Mouse (Mus musculus): ENCODE results near the gene Rbbp5.
A peak's percentile ranks its signal among the peaks of the same experiment; 100 is the strongest.
"Not testable (repeated sequence)": the region's sequence is repeated elsewhere in the genome, so short reads cannot be mapped to it uniquely, and the experiment has no call there.

Gene Rbbp5

GRCm38 (mm10) chr1:132476928-132477691, at the start of gene Rbbp5:
TSS of gene Rbbp5 (plus strand) at chr1:132477365.
- peak; percentile 76 for DNase-seq

DNA sequence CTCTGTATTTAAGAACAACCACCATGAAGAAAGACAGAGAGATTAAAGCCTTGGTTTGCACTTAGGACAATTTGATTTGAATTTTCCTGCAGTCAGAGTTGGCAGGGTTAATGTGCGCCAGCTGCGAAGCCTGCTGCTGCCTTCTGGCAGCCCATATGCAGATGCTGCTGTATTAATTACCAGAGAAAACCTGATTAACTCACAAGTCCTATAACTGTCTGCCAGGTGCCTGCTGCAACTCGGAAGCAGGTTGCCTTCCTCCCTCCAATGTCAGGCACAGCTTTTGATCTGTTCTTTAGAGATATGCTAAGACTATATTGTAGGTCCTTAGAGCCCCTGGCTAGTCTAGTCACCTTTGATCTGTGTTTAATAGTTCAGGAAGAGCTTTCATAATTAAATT, 46.3 kb upstream of the Rbbp5 start:
- peak; percentile 17 for DNase-seq

DNA sequence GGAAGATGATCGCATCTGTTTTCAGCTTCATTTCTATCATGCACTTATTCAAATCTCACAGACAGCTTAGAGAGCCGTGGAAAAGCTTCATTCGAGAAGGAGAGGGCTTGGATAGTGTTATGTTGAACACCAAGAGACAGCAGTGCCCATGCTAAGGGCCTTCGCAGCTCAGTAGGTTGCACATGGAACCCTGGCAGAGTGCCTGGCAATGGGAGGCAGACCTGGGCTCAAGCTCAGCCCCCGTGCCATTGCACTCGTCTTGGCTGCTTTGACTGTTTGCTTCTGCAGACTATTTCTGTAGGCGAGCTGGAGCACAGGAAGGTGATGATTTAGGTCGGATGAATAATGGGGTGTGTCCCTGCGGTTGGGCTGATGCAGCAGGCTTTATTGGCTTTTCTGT, 45.4 kb upstream of the Rbbp5 start:
- DNase-seq = peak; percentile 63

- DNase-seq = no peak
These were observed 43.8 kb upstream of the Rbbp5 start for GRCm38 (mm10) chr1:132433349-132433748.

GRCm38 (mm10) chr1:132434032-132434431, 43.1 kb upstream of the Rbbp5 start:
- DNase-seq = no peak

DNA sequence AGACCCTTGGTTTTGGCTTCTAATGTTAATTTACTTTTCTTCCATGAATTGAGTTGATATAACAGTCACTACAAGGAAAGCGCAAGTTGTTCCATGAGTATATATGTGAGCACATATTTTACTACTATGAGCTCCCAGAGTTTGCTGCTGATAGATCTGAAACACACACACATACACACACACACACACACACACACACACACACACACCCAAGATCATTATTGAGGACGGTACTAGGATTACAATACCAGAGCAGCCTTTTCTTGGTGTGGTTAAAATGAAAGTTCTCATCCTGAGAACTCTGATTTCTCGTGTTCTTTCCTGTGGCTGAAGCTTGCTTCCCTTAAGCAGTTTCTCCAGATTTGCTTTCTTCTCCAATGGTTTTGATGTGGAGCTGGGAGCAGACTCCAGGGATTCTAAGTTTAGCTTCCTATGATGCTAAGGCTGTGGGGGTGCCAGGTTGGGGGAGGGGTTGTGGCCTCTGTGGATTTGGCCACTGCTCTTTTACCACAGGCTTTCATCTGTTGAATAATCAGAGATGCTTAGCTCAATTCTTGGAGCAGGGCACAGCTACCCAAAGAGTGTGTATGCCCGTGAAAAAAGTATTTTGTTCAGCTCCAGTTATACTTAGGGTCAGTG, 40.7 kb upstream of the Rbbp5 start:
- DNase-seq = no peak

DNA sequence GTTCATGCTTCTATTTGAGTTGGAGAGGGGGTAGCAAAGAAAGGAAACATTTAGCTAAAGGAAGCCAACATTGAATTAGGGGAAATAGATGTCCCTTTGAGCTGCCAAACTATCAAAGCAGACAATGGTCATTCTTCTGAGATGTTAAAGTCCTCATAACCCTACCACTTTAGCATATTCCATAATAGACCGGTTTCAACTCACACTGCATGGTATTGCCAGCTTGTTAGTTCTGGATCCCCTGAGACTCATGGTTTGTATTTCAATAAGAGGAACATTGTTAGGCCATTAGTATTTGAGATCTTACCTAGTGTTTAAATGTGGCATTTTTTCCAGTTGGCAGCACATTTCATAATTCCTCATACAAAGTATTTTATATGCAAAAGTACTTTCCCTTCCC, 40.2 kb upstream of the Rbbp5 start:
- DNase-seq = no peak

GRCm38 (mm10) chr1:132437389-132437788, 39.8 kb upstream of the Rbbp5 start:
- no peak for DNase-seq

- DNase-seq = no peak
These were observed 36.2 kb upstream of the Rbbp5 start for GRCm38 (mm10) chr1:132440896-132441435.

GRCm38 (mm10) chr1:132449742-132450141, 27.4 kb upstream of the Rbbp5 start:
- no peak for DNase-seq

- no peak for DNase-seq
These were observed 12.5 kb upstream of the Rbbp5 start for GRCm38 (mm10) chr1:132464651-132465050.

DNA sequence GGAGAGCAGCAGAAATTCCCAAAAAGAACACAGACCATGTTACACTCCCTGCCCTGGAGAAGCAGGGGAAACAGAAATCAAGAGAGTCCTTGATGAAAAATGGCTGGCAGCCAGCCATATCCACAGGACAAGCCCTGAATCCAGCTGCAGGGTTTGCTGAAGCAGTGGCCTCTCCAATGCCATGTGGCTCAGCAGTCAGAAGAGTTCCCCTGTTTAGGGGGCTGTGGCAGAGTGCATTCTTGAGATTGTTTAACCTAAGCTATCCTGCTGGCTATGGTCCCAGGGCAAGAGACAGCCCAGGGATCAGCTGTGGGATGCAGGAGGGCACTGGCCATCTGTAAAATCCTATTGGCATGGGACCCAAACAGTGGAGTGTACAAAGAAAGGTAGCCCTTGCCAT, 8.2 kb upstream of the Rbbp5 start:
- no peak for DNase-seq

DNA sequence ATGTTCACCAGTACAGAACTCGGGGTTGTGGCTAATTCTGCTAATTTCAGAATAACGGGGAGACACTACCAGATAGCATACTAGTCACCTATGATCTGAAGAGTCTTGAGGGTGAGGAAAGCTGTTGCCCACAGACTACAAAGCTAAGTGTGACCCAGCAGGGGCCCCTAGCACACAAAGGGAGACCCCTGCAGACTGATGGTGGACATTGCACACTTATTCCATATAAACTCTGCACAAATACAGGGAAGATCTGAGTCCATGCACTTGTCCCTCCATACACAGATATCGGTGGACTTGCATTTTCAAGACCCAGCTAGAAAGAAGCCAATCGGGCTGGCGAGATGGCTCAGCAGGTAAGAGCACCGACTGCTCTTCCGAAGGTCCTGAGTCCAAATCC, 7.6 kb upstream of the Rbbp5 start:
- no peak for DNase-seq

- not testable (repeated sequence) for DNase-seq
These were observed 7.1 kb upstream of the Rbbp5 start for GRCm38 (mm10) chr1:132470031-132470430.

DNA sequence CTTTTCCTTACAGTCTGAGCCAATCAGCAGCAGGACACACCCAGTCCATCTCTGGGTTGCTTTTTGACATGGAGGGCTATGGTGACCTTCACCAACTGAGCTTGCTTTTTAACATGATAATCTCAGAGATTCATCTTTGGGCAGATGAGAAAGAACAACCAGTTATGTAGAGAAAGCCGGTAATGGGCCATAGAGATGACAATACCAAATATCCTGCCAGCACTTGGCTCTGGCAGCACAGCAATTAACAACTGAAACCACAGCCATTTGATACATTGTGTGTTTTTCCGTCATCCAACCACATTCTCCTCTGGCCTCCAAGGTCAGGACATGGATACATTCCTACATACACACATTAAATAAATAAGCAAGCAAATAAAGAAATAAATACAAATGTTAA, 6.1 kb upstream of the Rbbp5 start:
- DNase-seq = no peak

DNA sequence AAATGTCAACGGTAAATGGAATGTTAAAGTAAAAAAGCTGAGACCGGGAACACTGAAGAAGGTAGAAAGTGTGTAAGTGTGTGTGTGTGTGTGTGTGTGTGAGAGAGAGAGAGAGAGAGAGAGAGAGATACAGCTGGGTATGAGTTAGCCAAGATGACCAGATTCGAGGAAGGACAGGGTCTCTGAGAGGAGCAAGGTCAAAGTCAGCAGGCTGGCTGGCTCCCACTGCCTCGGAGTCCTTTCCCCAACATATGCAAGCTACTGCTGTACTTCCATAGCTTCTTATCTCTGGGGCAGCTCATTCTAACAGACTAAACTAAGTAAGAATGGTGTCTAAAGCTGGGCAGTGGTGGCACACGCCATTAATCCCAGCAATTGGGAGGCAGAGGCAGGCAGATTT, 5.7 kb upstream of the Rbbp5 start:
- DNase-seq = no peak

DNA sequence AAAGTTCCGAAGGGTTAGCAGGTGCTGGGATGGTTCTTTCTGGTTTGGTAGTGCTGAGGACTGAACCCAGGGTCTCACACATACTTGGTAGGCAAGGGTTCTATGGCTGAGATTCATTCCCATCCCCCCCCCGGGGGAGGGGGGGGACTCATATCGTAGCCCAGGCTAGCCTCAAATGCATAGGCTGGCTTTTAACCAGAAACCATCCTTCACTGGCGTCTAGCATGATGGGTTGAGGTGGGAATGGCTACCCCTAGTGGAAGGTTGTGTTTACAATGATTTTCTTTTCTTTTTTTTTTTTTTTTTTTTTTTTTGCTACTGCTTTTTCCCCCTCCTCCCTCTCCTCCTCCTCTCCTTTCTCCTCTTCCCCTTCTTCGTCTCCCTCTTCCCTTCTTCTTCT, 4.6 kb upstream of the Rbbp5 start:
- DNase-seq = no peak

DNA sequence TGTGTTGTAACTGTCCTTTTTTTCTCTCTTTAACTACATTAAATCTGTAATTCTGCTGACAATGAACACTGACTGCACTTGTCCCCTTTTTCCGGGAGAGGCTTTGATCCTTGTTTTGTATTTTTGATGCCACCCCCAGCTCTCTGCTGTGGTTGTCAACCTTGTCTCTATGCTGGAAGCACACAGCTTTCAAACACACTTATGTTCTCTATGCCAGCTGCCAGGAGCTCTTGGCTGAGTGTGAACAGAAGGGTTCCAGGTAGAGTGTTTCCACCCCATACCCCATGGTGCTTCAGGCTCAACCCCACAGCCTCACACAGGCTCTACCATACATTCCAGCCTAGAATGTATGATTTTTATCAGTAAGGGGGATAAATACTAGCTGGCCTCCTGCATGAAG, 2.7 kb upstream of the Rbbp5 start:
- no peak for DNase-seq

DNA sequence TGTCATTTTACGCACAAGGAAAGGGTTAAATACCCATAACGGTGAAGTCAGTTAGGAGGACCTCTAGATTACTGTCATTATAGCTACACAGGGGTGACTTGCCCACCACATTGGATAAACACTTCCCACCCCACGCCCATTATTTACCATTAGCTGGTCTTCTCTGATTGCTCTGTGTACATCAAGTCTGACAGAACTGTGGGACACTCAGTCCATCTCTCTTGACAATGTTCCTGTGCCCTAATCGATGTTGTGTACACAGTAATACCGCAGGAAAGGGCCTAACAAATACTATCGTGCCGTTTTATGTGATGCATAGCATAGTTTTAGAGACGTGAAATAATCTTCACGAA, 614 bp upstream of the Rbbp5 start:
- peak; percentile 10 for DNase-seq

DNA sequence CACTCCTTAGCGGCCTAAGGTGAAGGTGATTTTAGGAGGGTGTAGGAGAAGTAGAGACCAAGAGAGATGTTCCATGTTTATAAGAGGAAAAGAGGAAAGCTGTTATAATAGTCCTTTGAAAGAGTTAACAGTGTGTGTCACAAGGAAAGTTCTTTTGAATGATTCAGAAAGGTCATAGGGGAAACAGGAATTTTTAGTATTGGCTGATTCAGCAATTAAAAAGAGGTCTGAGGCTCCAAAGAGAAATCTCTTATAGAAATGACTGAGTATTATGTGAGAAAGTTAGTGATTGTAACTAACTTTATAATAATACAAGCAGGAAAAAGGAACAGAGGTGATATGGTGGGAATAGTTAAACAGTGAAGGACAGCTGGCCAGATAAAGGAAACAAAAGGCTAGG, 2.3 kb downstream of the Rbbp5 start:
- DNase-seq = no peak

DNA sequence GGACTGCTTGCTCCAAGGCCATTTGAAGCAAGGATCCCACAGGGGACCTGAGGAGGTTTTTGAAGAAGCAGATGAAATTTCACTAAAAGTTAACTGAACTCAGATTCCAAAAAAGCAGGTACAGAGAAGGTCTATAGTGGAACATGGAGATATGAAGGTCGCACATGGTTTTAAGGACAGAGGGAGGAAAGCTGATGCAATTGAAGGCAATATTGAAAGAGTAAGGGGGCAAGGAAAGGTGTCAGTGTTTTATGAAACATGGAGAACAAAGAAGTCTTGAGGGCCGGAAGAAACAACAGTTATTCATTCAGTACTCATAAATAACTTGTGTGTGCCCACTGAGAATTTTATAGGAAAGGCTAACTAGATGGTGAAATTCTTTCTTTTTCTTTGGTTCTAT, 4.5 kb downstream of the Rbbp5 start:
- no peak for DNase-seq

- no peak for DNase-seq
These were observed 6.1 kb downstream of the Rbbp5 start for GRCm38 (mm10) chr1:132483234-132483633.

DNA sequence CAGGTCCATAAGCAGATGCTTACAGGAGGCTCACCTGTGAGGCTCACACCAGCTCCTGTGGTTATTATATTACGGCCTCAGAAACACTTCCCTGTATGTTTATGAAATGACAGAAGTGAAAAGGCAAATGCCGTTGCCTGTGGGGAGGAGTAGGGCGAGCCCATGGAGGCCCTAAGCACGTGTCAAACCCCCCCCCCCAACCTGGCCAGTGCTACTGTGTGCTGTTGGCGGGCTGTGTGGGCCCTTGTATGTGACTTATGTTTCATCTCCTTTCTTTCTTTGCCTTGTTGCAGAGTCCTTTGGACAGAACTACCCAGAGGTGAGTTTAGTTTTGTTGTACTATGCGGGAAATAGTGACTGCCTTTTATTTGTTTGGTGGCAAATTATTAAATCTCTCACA, 6.6 kb downstream of the Rbbp5 start:
- no peak for DNase-seq

- DNase-seq = no peak
These were observed 23.4 kb downstream of the Rbbp5 start for GRCm38 (mm10) chr1:132500535-132500934.

- DNase-seq = no peak
These were observed 28.0 kb downstream of the Rbbp5 start for GRCm38 (mm10) chr1:132505155-132505554.

All from right cerebral cortex, adult 18-20 months (tissue).